Mouse (Mus musculus) heart, adult 2 months (tissue): ENCODE measurements at regions not wholly inside any gene's neighbourhood (a gene's known extent, or its start where the extent isn't known, plus 50 kb on each side); places are given as distances from the start of the nearest gene placed in this dataset.
A peak's percentile ranks its signal among the peaks of the same experiment; 100 is the strongest.

Experiments
- DNase-seq, 2 experiments: peaks; one replicate each; pipeline ENCODE4 v3.0.0; 2021
- H3K27ac ChIP-seq: fragments of 200-600 bp; 2 replicates; pipeline ENCODE4 v1.8.1; 2022
- H3K27me3 ChIP-seq: fragments of 200-500 bp; 2 replicates; pipeline ENCODE4 v1.6.1; 2012; ENCODE audit warnings: mild to moderate bottlenecking, low read length, inconsistent platforms, mixed read lengths; ENCODE audit not compliant: control insufficient read depth, insufficient read depth
- H3K36me3 ChIP-seq: fragments of 200-500 bp; 2 replicates; pipeline ENCODE4 v1.6.1; 2012; ENCODE audit warnings: low read length, inconsistent platforms; ENCODE audit not compliant: control insufficient read depth, insufficient read depth
- H3K4me1 ChIP-seq: fragments of 200-500 bp; 2 replicates; pipeline ENCODE4 v1.6.1; 2011; ENCODE audit warnings: low read length; ENCODE audit not compliant: control insufficient read depth, insufficient read depth
- H3K4me3 ChIP-seq: fragments of 200-600 bp; 2 replicates; pipeline ENCODE4 v1.8.1; 2022
- H3K79me2 ChIP-seq: fragments of 200-500 bp; replicated peaks from 2 replicates; pipeline ENCODE4 v1.6.1; 2012; ENCODE audit warnings: mild to moderate bottlenecking, inconsistent platforms, low read length, moderate library complexity, mixed read lengths; ENCODE audit not compliant: control insufficient read depth, insufficient read depth
- H3K9ac ChIP-seq: fragments of 200-500 bp; 2 replicates; pipeline ENCODE4 v1.6.1; 2012; ENCODE audit warnings: low read depth, mild to moderate bottlenecking, control low read depth, inconsistent platforms, low read length, mixed read lengths
- CTCF ChIP-seq: fragments of 200-600 bp; IDR thresholded peaks from 2 replicates; pipeline ENCODE4 v1.8.1; 2022; ENCODE audit warnings: antibody characterized with exemption, mild to moderate bottlenecking, moderate library complexity
- EP300 ChIP-seq: fragments of 200-500 bp; IDR thresholded peaks from 2 replicates; pipeline ENCODE4 v1.6.1; 2011; ENCODE audit warnings: low read depth, low read length, control low read depth; ENCODE audit not compliant: insufficient read depth
- POLR2A ChIP-seq: fragments of 200-500 bp; IDR thresholded peaks from 2 replicates; pipeline ENCODE4 v1.6.1; 2011; ENCODE audit warnings: mild to moderate bottlenecking, low read depth, low read length, control low read depth; ENCODE audit not compliant: insufficient read depth
- WGBS: fragments of 180-500 bp; shearing (Covaris S2); methylation state at CpG from one replicate; pipeline ENCODE4 v1.1.7; 2018; 5-methylcytosine and 5-hydroxymethylcytosine counted together
- intact Hi-C: fragments of 180-260 bp; cut with DNase I; formaldehyde crosslinking; loops from one replicate; pipeline ENCODE4 v1.15.1; 2025

DNA sequence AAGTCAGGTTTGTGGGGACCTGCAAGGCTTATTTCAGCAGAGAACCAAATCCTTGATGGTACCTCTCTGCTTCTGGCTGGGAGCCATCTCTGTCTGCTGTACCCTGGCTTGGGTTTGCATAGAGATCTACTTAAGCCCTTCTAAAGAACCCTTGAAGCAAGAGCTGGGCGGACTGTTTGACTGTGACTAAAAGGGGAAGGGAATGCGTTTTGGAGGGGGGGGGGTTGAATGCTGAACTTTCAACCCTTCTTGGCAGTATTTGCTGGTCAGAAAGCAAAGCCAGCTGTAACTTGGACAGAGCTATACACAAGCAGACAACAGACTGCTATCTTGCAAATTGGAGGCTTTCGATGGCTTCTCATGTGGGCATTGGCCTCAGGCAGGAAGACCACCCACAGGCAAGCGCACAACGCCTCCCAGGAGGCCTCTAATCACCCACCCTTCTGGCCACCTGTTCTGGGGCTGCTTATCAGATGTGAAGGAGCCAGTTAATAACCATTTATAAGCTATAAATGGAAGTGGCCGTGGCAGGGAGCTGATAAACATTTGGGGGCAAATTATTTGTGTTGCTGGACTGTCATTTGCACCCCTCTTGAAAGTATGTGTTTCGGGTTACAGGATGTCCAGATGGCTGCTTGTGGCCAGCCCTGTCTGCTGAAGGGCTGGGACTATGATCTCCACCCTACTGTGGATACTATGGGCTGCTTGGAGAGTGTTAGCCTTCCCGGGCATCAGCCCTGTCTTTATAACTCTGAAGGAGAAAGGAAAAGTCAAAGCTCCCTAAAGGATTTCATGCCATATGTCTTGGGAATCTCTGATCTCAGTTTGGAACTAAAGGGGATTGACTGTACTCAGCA, 95.5 kb upstream of the Ercc6l2 start:
- no peak for DNase-seq

DNA sequence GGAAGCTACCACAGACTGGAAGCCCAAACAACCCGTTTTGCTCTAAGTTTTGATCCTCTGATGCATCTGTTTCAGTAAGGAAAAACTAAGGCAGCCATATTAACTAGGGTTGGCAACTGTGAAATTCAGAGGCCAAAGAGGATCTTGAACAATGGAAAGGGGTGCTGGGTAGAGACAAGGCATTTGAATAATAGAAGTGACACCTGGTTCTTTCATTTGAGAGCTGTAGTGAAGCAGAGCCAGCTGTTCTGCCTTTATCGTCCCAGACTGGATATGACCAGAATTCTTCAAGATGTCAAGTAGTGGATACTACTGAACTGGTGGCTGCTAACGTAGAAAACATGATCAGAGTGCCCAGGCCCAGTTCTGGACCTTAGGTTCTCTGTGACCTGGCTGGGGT, 94.4 kb upstream of the Ercc6l2 start:
- Histone ChIP-seq H3K4me1 (peaks cover 4% of the 10 kb centered on the region), H3K4me3 (no peak overlapping the region), H3K27me3 (no peaks in the 10 kb centered on the region), H3K36me3 (no peaks in the 10 kb centered on the region), H3K27ac (no peak overlapping the region), H3K79me2 (no peaks in the 10 kb centered on the region), H3K9ac (no peak overlapping the region)
- WGBS: 61% methylated on average over 3 of the region's 3 CpGs
- intact Hi-C loops: no loop called here
- DNase-seq: no peak
- TF ChIP-seq CTCF (no peak), POLR2A (no peak), EP300 (no peak)

More for the DNA sequence above, 95.5 kb upstream of the Ercc6l2 start:
- TF ChIP-seq POLR2A (no peak), EP300 (no peak), CTCF (no peak)
- WGBS: 40% methylated on average over 8 of the region's 8 CpGs
- intact Hi-C loops: no loop called here
- Histone ChIP-seq H3K4me3 (no peak overlapping the region), H3K27ac (no peak overlapping the region), H3K4me1 (peaks cover 4% of the 10 kb centered on the region), H3K27me3 (no peaks in the 10 kb centered on the region), H3K36me3 (no peaks in the 10 kb centered on the region), H3K79me2 (no peaks in the 10 kb centered on the region), H3K9ac (no peak overlapping the region)

- 86% methylated on average over 5 of the region's 5 CpGs for WGBS
- Histone ChIP-seq H3K27me3 (no peaks in the 10 kb centered on the region), H3K27ac (no peak overlapping the region), H3K9ac (no peak overlapping the region), H3K79me2 (no peaks in the 10 kb centered on the region), H3K4me1 (peaks cover 4% of the 10 kb centered on the region), H3K4me3 (no peak overlapping the region), H3K36me3 (no peaks in the 10 kb centered on the region)
- DNase-seq: no peak
- intact Hi-C loops: no loop called here
- TF ChIP-seq POLR2A (no peak), EP300 (no peak)
Measured at GRCm38 (mm10) chr13:63721011-63721625, 93.9 kb upstream of the Ercc6l2 start.

DNA sequence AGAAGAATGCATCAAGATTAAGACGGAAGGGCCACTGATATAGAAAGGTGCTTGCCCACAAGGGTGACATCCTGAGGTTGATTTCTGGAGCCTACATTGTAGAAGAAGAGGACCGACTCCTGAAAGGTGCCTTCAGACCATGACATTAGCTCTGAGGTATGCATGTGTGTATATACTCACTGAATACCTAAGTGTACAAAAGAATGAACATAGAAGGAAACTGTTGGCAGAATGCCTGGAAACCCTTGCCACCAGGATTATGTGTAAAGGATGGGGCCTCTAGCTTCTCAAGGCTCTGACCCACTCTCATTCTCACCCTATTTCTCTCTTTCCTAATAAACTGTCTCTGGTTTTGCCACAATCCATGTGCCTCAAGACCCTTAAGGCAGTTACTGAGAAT, 90.7 kb upstream of the Ercc6l2 start:
- no peak for DNase-seq
- H3K4me3 ChIP-seq: no peak overlapping the region
- H3K36me3 ChIP-seq: no peaks in the 10 kb centered on the region
- no peak overlapping the region for H3K9ac ChIP-seq
- intact Hi-C loops: no loop called here
- TF ChIP-seq EP300 (no peak), POLR2A (no peak), CTCF (no peak)
- H3K4me1 ChIP-seq: peaks cover 2% of the 10 kb centered on the region
- no peaks in the 10 kb centered on the region for H3K27me3 ChIP-seq
- WGBS: 75% methylated on average over 2 of the region's 2 CpGs
- no peak overlapping the region for H3K27ac ChIP-seq
- H3K79me2 ChIP-seq: no peaks in the 10 kb centered on the region

DNA sequence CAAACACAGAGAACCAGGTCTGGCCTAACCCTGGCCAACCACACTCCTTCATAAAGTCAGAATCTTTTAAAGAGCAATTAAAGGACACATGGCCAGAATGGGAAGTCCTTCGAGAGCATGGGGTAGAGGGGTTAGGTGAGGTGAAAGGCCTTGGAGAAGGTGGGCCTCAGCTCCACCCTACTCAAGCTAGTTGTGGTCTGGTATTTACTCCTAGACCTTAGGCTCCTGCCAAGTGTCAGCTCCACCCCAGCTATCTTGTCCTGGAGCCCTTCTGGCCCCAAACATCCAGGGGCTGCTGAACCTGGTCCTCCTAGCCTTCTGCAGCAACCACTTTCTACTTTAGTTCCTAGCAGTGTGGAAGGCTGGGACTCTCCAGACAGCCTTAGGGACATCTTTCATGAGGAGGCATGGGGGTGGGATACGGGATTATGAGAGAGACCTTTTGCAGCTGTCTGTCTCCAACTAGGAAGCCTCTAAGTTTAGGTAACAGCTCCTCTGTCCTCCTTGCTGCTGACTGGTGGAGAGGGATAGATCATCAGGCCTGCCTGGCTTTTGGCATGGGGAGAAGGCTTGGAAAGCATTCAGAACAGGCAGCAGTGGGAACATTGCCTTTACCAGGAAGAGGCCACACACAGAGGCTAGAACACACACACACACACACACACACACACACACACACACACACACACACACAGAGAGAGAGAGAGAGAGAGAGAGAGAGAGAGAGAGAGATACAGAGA, 90.0 kb upstream of the Ercc6l2 start:
- TF ChIP-seq CTCF (no peak), EP300 (no peak), POLR2A (no peak)
- H3K9ac ChIP-seq: no peak overlapping the region
- no peaks in the 10 kb centered on the region for H3K79me2 ChIP-seq
- DNase-seq: peak in 1 of 2 experiments; percentile 19
- H3K27me3 ChIP-seq: no peaks in the 10 kb centered on the region
- no peaks in the 10 kb centered on the region for H3K36me3 ChIP-seq
- intact Hi-C loops: no loop called here
- H3K4me3 ChIP-seq: no peak overlapping the region
- no peaks in the 10 kb centered on the region; the same call in 1 of the 2 replicates for H3K4me1 ChIP-seq
- no peak overlapping the region for H3K27ac ChIP-seq
- 81% methylated on average over 2 of the region's 2 CpGs for WGBS
